Mouse (Mus musculus) ES-Bruce4 (cell line): ENCODE measurements at regions not wholly inside any gene's neighbourhood (a gene's known extent, or its start where the extent isn't known, plus 50 kb on each side); places are given as distances from the start of the nearest gene placed in this dataset.

Experiments used
- H3K27ac ChIP-seq: 2 replicates; pipeline ENCODE4 v1.5.1; 2012; ENCODE audit warnings: low read length, inconsistent platforms; ENCODE audit not compliant: insufficient read depth
- H3K27me3 ChIP-seq: 2 replicates; pipeline ENCODE4 v1.6.1; 2012; ENCODE audit warnings: mild to moderate bottlenecking, low read length, inconsistent platforms; ENCODE audit not compliant: control insufficient read depth, poor library complexity, insufficient read depth, severe bottlenecking
- H3K36me3 ChIP-seq: 2 replicates; pipeline ENCODE4 v1.6.1; 2012; ENCODE audit warnings: inconsistent platforms, mild to moderate bottlenecking, low read length, moderate library complexity; ENCODE audit not compliant: control insufficient read depth, poor library complexity, insufficient read depth, severe bottlenecking
- H3K4me1 ChIP-seq: one replicate; pipeline ENCODE4 v1.8.1; 2011; ENCODE audit warnings: low read length; ENCODE audit not compliant: control insufficient read depth, insufficient read depth
- H3K4me3 ChIP-seq: 2 replicates; pipeline ENCODE4 v1.5.1; 2011; ENCODE audit warnings: low read depth, mild to moderate bottlenecking, low read length
- H3K9ac ChIP-seq: 2 replicates; pipeline ENCODE4 v1.6.1; 2012; ENCODE audit warnings: low read depth, mild to moderate bottlenecking, inconsistent platforms; ENCODE audit not compliant: poor library complexity, severe bottlenecking
- H3K9me3 ChIP-seq: replicated peaks from 2 replicates; pipeline ENCODE4 v1.6.1; 2012; ENCODE audit warnings: mild to moderate bottlenecking, low read length, inconsistent platforms; ENCODE audit not compliant: control insufficient read depth, poor library complexity, insufficient read depth, severe bottlenecking
- CTCF ChIP-seq: IDR thresholded peaks from one replicate; pipeline ENCODE4 v1.8.1; 2011; ENCODE audit warnings: low read depth, low read length
- EP300 ChIP-seq: IDR thresholded peaks from 2 replicates; pipeline ENCODE4 v1.6.1; 2011; ENCODE audit warnings: low read depth, low read length; ENCODE audit not compliant: insufficient read depth
- POLR2A ChIP-seq: IDR thresholded peaks from one replicate; pipeline ENCODE4 v1.8.1; 2011; ENCODE audit warnings: low read length; ENCODE audit not compliant: insufficient read depth

DNA sequence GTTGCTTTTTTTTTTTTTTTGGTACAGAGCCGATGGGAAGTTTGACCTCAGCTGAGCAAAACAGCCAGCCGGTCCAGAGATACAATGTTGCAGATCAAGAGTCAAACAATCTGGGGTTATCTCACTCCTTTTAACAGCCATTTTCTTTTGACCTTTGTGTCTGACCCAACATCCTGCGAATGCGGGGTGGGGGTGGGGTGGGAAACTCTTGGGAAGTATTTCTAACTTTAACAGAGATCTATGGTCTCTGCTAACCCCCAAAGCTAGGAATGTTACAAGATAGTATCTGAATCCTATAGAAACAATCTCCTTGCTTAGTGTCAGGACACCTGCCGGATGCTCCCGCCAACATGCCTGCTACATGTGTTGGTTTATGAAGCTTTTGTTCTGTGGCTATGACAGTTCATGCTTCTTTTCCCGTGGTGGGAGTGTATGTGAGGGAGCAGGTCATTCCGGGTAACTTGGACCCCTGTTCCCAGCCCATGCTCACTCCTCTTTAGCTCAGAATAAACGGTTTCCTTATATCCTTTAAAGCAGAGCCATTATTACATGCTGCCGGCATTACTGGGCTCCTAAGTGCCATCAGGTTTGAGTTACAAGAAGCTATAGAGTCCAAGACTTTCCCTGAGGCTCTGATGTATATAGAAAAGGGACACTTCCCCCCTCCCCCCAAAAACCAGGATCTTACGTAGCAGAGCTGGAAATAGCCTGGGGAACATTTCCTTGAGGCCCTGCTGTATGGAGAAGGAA, 92.2 kb upstream of the Cpsf6 start:
- Histone ChIP-seq H3K27ac (no peak overlapping the region), H3K9ac (no peak overlapping the region), H3K4me1 (no peaks in the 10 kb centered on the region), H3K36me3 (no peaks in the 10 kb centered on the region), H3K4me3 (no peak overlapping the region), H3K27me3 (no peaks in the 10 kb centered on the region), H3K9me3 (peaks cover 3% of the 10 kb centered on the region; the same call in 1 of the 2 replicates)
- TF ChIP-seq CTCF (no peak), POLR2A (no peak), EP300 (no peak)

GRCm38 (mm10) chr10:117471036-117471817, 91.4 kb upstream of the Cpsf6 start:
- no peaks in the 10 kb centered on the region for H3K36me3 ChIP-seq
- H3K27ac ChIP-seq, result no peak overlapping the region

GRCm38 (mm10) chr10:117470481-117470880, 90.7 kb upstream of the Cpsf6 start:
- no peak overlapping the region for H3K4me3 ChIP-seq
- no peaks in the 10 kb centered on the region for H3K36me3 ChIP-seq
- peaks cover 3% of the 10 kb centered on the region; the same call in 1 of the 2 replicates for H3K9me3 ChIP-seq
- no peak overlapping the region for H3K27ac ChIP-seq
- H3K4me1 ChIP-seq, result no peaks in the 10 kb centered on the region
- no peaks in the 10 kb centered on the region for H3K27me3 ChIP-seq
- no peak overlapping the region for H3K9ac ChIP-seq
- TF ChIP-seq EP300 (no peak), POLR2A (no peak), CTCF (no peak)

More at GRCm38 (mm10) chr10:117471036-117471817, 91.4 kb upstream of the Cpsf6 start:
- H3K27me3 ChIP-seq, result no peaks in the 10 kb centered on the region
- TF ChIP-seq CTCF (no peak), POLR2A (no peak), EP300 (no peak)
- H3K4me1 ChIP-seq, result no peaks in the 10 kb centered on the region
- H3K9me3 ChIP-seq, result peaks cover 3% of the 10 kb centered on the region; the same call in 1 of the 2 replicates
- H3K9ac ChIP-seq, result no peak overlapping the region
- no peak overlapping the region for H3K4me3 ChIP-seq

DNA sequence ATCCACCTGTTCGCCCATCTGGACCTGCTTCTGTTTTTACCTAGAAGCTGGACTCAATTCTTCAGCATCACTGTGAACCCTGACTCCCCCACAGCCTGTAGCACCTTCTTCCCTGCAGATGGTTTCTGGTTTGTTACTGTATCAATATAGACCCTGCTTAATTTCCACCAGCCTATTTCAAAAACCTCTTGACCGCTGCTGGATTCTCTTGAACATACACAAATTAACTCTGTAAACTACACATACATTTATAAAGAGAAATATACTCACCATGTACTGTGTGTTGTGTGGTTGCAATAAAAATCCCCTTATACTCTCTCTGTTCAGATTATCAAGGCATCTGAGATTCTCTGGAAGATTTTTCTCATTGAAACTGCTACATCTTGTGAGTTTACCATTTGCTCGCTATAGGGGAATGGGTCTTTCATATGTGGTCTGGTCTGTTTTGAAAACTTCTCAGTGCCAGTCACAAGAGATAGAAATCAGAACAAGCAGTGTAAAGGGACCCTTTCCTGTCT, 89.8 kb upstream of the Cpsf6 start:
- Histone ChIP-seq H3K27me3 (no peaks in the 10 kb centered on the region), H3K9ac (no peak overlapping the region), H3K4me1 (no peaks in the 10 kb centered on the region), H3K27ac (no peak overlapping the region), H3K4me3 (no peak overlapping the region), H3K9me3 (peaks cover 3% of the 10 kb centered on the region; the same call in 1 of the 2 replicates), H3K36me3 (no peaks in the 10 kb centered on the region)
- TF ChIP-seq CTCF, result no peak
- TF ChIP-seq EP300, result no peak
- no peak for TF ChIP-seq POLR2A

GRCm38 (mm10) chr10:117468931-117469572, 89.2 kb upstream of the Cpsf6 start:
- H3K36me3 ChIP-seq, result no peaks in the 10 kb centered on the region
- peaks cover 2% of the 10 kb centered on the region for H3K4me1 ChIP-seq
- TF ChIP-seq POLR2A (no peak), CTCF (no peak), EP300 (no peak)
- H3K9ac ChIP-seq, result no peak overlapping the region
- H3K9me3 ChIP-seq, result no peaks in the 10 kb centered on the region; the same call in 1 of the 2 replicates
- no peak overlapping the region for H3K27ac ChIP-seq
- no peak overlapping the region for H3K4me3 ChIP-seq
- H3K27me3 ChIP-seq, result no peaks in the 10 kb centered on the region
